Mouse (Mus musculus) spleen, adult 2 months (tissue): ENCODE data around the gene Thsd7a.

Experiments
- CTCF ChIP-seq: fragments of 200-500 bp; IDR thresholded peaks from 2 replicates; pipeline ENCODE4 v1.5.1; 2011; ENCODE audit warnings: mild to moderate bottlenecking, inconsistent platforms; ENCODE audit not compliant: insufficient read depth, insufficient read length, insufficient replicate concordance; ENCODE audit errors: extremely low read depth
- POLR2A ChIP-seq: fragments of 200-500 bp; IDR thresholded peaks from 2 replicates; pipeline ENCODE4 v1.6.1; 2011; ENCODE audit warnings: low read depth, low read length, inconsistent platforms

DNA sequence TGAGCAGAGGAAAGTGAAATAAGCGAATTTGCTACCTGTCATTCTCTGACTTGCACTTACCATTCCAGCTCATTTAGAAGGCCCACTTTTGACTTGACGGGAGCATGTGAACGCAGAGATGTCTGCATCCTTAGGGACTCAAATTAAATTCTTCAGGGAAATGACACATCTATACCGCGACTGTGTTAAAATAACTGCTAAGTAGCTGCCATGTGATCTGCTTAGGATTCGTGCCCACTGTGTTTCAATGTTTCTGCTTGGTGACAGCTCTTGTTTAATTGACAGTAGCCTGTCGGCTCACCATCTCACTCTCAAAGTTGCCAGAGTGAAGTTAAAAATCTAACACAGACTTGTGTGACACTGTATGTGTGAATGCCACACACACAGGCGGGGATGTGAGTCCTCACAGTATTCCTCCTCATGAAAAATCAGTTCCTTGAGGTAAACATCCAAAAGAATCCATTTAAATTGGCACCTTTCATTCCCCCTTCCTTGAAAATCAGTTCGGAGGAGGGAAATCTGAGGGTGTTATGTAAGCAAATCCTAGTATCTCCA is 397.0 kb downstream of the Thsd7a start:
- no peak for TF ChIP-seq CTCF
- TF ChIP-seq POLR2A: no peak
